Mouse (Mus musculus) adrenal gland, postnatal 36 days (tissue): Measurements from ENCODE around the gene Tomm7. TPM values are rescaled to one million over a fixed set of nuclear protein-coding genes. Genes with fewer than 3 reads are reported as not detected.
A peak's percentile ranks its signal among the peaks of the same experiment; 100 is the strongest.
"Not testable (repeated sequence)": the region's sequence is repeated elsewhere in the genome, so short reads cannot be mapped to it uniquely, and the experiment has no call there.

ENCODE experiments used
- DNase-seq, 2 experiments: peaks; one replicate each; pipeline ENCODE4 v3.0.0; 2021; ENCODE audit warnings: mixed read lengths in 1 of 2
- total RNA-seq, 2 experiments: library from RNA; stranded (reverse); gene quantifications; 2 replicates each; pipeline ENCODE4 v1.2.3; 2021

The Tomm7 gene
- total RNA-seq, 2 experiments from 2014 or later: 118 to 121 TPM

- DNase-seq: not testable (repeated sequence)
Observed at GRCm38 (mm10) chr5:23852916-23853315, 9.0 kb upstream of the Tomm7 start.

- DNase-seq: not testable (repeated sequence)
Observed at GRCm38 (mm10) chr5:23851160-23851555, 7.2 kb upstream of the Tomm7 start.

GRCm38 (mm10) chr5:23850345-23851159 lies 6.6 kb upstream of the Tomm7 start:
- peak; percentile 95 to 96 for DNase-seq

- DNase-seq: no peak
Observed at GRCm38 (mm10) chr5:23845141-23845540, 1.2 kb upstream of the Tomm7 start.

GRCm38 (mm10) chr5:23844531-23844841 lies 525 bp upstream of the Tomm7 start:
- peak; percentile 35 to 65 for DNase-seq

- no peak for DNase-seq
Observed at GRCm38 (mm10) chr5:23838158-23838557, 5.8 kb downstream of the Tomm7 start.

- DNase-seq: not testable (repeated sequence)
Observed at GRCm38 (mm10) chr5:23835691-23836090, 8.3 kb downstream of the Tomm7 start.

GRCm38 (mm10) chr5:23830897-23831752 lies 12.8 kb downstream of the Tomm7 start:
- peak; percentile 57 to 66 for DNase-seq

- peak; percentile 73 to 83 for DNase-seq
Observed at GRCm38 (mm10) chr5:23826321-23827004, 17.5 kb downstream of the Tomm7 start.

GRCm38 (mm10) chr5:23824171-23824733 lies 19.7 kb downstream of the Tomm7 start:
- no peak for DNase-seq

GRCm38 (mm10) chr5:23822306-23822705 lies 21.7 kb downstream of the Tomm7 start:
- DNase-seq: no peak

- no peak for DNase-seq
Observed at GRCm38 (mm10) chr5:23816681-23817080, 27.3 kb downstream of the Tomm7 start.

GRCm38 (mm10) chr5:23814841-23815240 lies 29.1 kb downstream of the Tomm7 start:
- no peak for DNase-seq

- DNase-seq: no peak
Observed at GRCm38 (mm10) chr5:23792726-23793125, 51.2 kb downstream of the Tomm7 start.

- no peak for DNase-seq
Observed at GRCm38 (mm10) chr5:23789078-23789612, 54.8 kb downstream of the Tomm7 start.

Other genes starting within 250 kb of the Tomm7 start
- gene Srpk2, start 159.5 kb downstream of the Tomm7 start, total RNA-seq: 10 to 100 TPM; 46.6 to 47.2 TPM
- gene Pus7, start 60.5 kb downstream of the Tomm7 start, total RNA-seq: 10 to 100 TPM; 19.9 to 22.6 TPM
- gene Rint1, start 56.5 kb downstream of the Tomm7 start, total RNA-seq: 10 to 100 TPM; 21.8 to 26.2 TPM
- 100 to 1,000 TPM in 1 of 2 experiments, 10 to 100 TPM in 1; 84.2 to 108 TPM for gene Fam126a, start 186.5 kb upstream of the Tomm7 start, total RNA-seq